8 mouse cellular contexts compared by ENCODE assay signal in genomic region chr10:81542727-81543460, GRCm38 (mm10). TPM values are rescaled to one million over a fixed set of nuclear protein-coding genes. Genes with fewer than 3 reads are reported as not detected.
DNase-seq lines count a peak whose midpoint lies in the region; ATAC-seq lines count a peak whose summit lies in the region.

No protein-coding gene starts in this region.

- H3K27me3 ChIP-seq in heart, embryonic 14.5 days (ENCODE audit: control insufficient read depth, insufficient read depth, low read length), result no peaks in the 10 kb centered on the region
- H3K27me3 ChIP-seq in embryonic facial prominence, embryonic 10.5 days (replicated peaks; ENCODE audit: low read depth, poor library complexity, severe bottlenecking), result no peaks in the 10 kb centered on the region
- H3K27me3 ChIP-seq in hindbrain, embryonic 14.5 days (ENCODE audit: control insufficient read depth, insufficient read depth, low read length), result no peaks in the 10 kb centered on the region
- no peaks in the 10 kb centered on the region for H3K27me3 ChIP-seq in midbrain, embryonic 13.5 days

- no peak for DNase-seq in heart, postnatal 10 days
- no peak for DNase-seq in embryonic facial prominence, embryonic 10.5 days (ENCODE audit: low spot score)
- no peak for DNase-seq in hindbrain, embryonic 14.5 days (ENCODE audit: low spot score)
- no peak for DNase-seq in right cerebral cortex, postnatal 36 days (ENCODE audit: low spot score in 2 of 2)
- no peak for DNase-seq in right cerebral cortex, adult 18-20 months

- H3K4me3 ChIP-seq in heart, embryonic 14.5 days (ENCODE audit: control insufficient read depth in 1 of 2, insufficient read depth in 1 of 2, low read depth in 1 of 2, low read length in 2 of 2), result no peak overlapping the region
- peak overlapping the region; percentile 80 for H3K4me3 ChIP-seq in embryonic facial prominence, embryonic 10.5 days
- peak overlapping the region; percentile 89 for H3K4me3 ChIP-seq in hindbrain, embryonic 14.5 days (replicated peaks; ENCODE audit: low read length)
- H3K4me3 ChIP-seq in midbrain, embryonic 13.5 days (replicated peaks), result peak overlapping the region; percentile 98

- peak overlapping the region; percentile 98 for H3K4me2 ChIP-seq in heart, embryonic 14.5 days (ENCODE audit: low read length)
- peak overlapping the region; percentile 95 for H3K4me2 ChIP-seq in hindbrain, embryonic 14.5 days (replicated peaks)
- peak overlapping the region; percentile 91 for H3K4me2 ChIP-seq in midbrain, embryonic 13.5 days (replicated peaks)

- peak overlapping the region; percentile 93 for H3K9ac ChIP-seq in heart, embryonic 14.5 days (ENCODE audit: low read length)
- H3K9ac ChIP-seq in hindbrain, embryonic 14.5 days, result peak overlapping the region; percentile 96; the same call in 1 of the 2 replicates
- peak overlapping the region; percentile 98 for H3K9ac ChIP-seq in midbrain, embryonic 13.5 days (replicated peaks)

- no peak for ATAC-seq in heart, embryonic 14.5 days (ENCODE audit: insufficient number of reproducible peaks, insufficient read depth, low FRiP score, low read depth)
- ATAC-seq in hindbrain, embryonic 14.5 days (ENCODE audit: low FRiP score), result no peak
- ATAC-seq in midbrain, embryonic 13.5 days, result no peak
- ATAC-seq in megakaryocyte-erythroid progenitor cell, adult 5-6 weeks (replicated peaks; ENCODE audit: low FRiP score, low TSS enrichment, poor library complexity, severe bottlenecking), result no peak

- H3K4me1 ChIP-seq in heart, embryonic 14.5 days (ENCODE audit: control insufficient read depth in 2 of 2, insufficient read depth in 2 of 2, low read length in 2 of 2), result peaks cover 20 to 34% of the 10 kb centered on the region in 2 experiments
- H3K4me1 ChIP-seq in embryonic facial prominence, embryonic 10.5 days, result peaks cover 39% of the 10 kb centered on the region
- peaks cover 18% of the 10 kb centered on the region for H3K4me1 ChIP-seq in hindbrain, embryonic 14.5 days (replicated peaks; ENCODE audit: control insufficient read depth, insufficient read depth, low read length)
- peaks cover 42% of the 10 kb centered on the region for H3K4me1 ChIP-seq in midbrain, embryonic 13.5 days (replicated peaks)

- 0 out of 2 replicates have a peak, but pooled peaks cover 4% of the 10 kb centered on the region for H3K36me3 ChIP-seq in heart, embryonic 14.5 days (ENCODE audit: control insufficient read depth, insufficient read depth, low read length)
- peaks cover 41% of the 10 kb centered on the region for H3K36me3 ChIP-seq in embryonic facial prominence, embryonic 10.5 days (replicated peaks)
- no peaks in the 10 kb centered on the region; the same call in 1 of the 2 replicates for H3K36me3 ChIP-seq in hindbrain, embryonic 14.5 days (replicated peaks; ENCODE audit: control insufficient read depth, insufficient read depth)
- H3K36me3 ChIP-seq in midbrain, embryonic 13.5 days, result peaks cover 12% of the 10 kb centered on the region; the same call in 1 of the 2 replicates

- no peaks in the 10 kb centered on the region for H3K9me3 ChIP-seq in heart, embryonic 14.5 days (ENCODE audit: control insufficient read depth, low read length)
- no peaks in the 10 kb centered on the region for H3K9me3 ChIP-seq in embryonic facial prominence, embryonic 10.5 days
- H3K9me3 ChIP-seq in hindbrain, embryonic 14.5 days (ENCODE audit: control insufficient read depth, low read length), result no peaks in the 10 kb centered on the region
- H3K9me3 ChIP-seq in midbrain, embryonic 13.5 days, result no peaks in the 10 kb centered on the region

- intact Hi-C loops in heart, postnatal 10 days (cut with DNase I), result loop anchor here (5.0 kb wide), 1 partner anchor 156 kb away; the partner anchor contains the start of gene Gm48552

- H3K27ac ChIP-seq in heart, embryonic 14.5 days (replicated peaks in 1 of 2; ENCODE audit: control insufficient read depth in 1 of 2, insufficient read depth in 1 of 2, low read depth in 2 of 2, low read length in 2 of 2), result no peak overlapping the region
- no peak overlapping the region for H3K27ac ChIP-seq in embryonic facial prominence, embryonic 10.5 days (replicated peaks)
- H3K27ac ChIP-seq in hindbrain, embryonic 14.5 days, result no peak overlapping the region
- no peak overlapping the region for H3K27ac ChIP-seq in midbrain, embryonic 13.5 days

- WGBS in heart, embryonic 14.5 days, result 78% methylated on average over 7 of the region's 7 CpGs
- WGBS in embryonic facial prominence, embryonic 10.5 days, result 72% methylated on average over 7 of the region's 7 CpGs
- WGBS in hindbrain, embryonic 14.5 days, result 72% methylated on average over 7 of the region's 7 CpGs
- 75% methylated on average over 7 of the region's 7 CpGs for WGBS in midbrain, embryonic 13.5 days

RNA-seq across cellular contexts. Expression of gene Gna11, which starts 2.1 kb away (rescaled TPM):
- polyA plus RNA-seq in heart, embryonic 14.5 days (2014; fragmentation: Nextera tagmentation; extraction: Ambion mirVana), result 54.9 and 57.4 TPM in 2 replicates
- total RNA-seq in heart, postnatal 10 days (2021), result 10 to 100 TPM; 59.2 to 60.6 TPM
- 79.0 and 80.4 TPM in 2 replicates for polyA plus RNA-seq in embryonic facial prominence, embryonic 10.5 days (2016; fragmentation: Nextera tagmentation; extraction: Ambion mirVana)
- 87.5 and 95.5 TPM in 2 replicates for polyA plus RNA-seq in hindbrain, embryonic 14.5 days (2014; fragmentation: Nextera tagmentation; extraction: Ambion mirVana)
- 74.5 and 77.1 TPM in 2 replicates for polyA plus RNA-seq in midbrain, embryonic 13.5 days (2015; fragmentation: Nextera tagmentation; extraction: Ambion mirVana)
- total RNA-seq in megakaryocyte-erythroid progenitor cell, adult 5-6 weeks (2014; fragmentation: Nextera tagmentation), result 13.7 and 22.4 TPM in 2 replicates
- total RNA-seq in megakaryocyte-erythroid progenitor cell, adult 5-6 weeks (2017), result 16.0 and 57.4 TPM in 2 replicates

RNA-seq across cellular contexts. Expression of gene Aes, which starts 16.4 kb away (rescaled TPM):
- 367 and 598 TPM in 2 replicates for polyA plus RNA-seq in heart, embryonic 14.5 days (2014; fragmentation: Nextera tagmentation; extraction: Ambion mirVana)
- total RNA-seq in heart, postnatal 10 days (2021), result 100 to 1,000 TPM; 867 to 890 TPM
- polyA plus RNA-seq in embryonic facial prominence, embryonic 10.5 days (2016; fragmentation: Nextera tagmentation; extraction: Ambion mirVana), result 266 and 347 TPM in 2 replicates
- 524 and 550 TPM in 2 replicates for polyA plus RNA-seq in hindbrain, embryonic 14.5 days (2014; fragmentation: Nextera tagmentation; extraction: Ambion mirVana)
- polyA plus RNA-seq in midbrain, embryonic 13.5 days (2015; fragmentation: Nextera tagmentation; extraction: Ambion mirVana), result 451 and 572 TPM in 2 replicates
- total RNA-seq in megakaryocyte-erythroid progenitor cell, adult 5-6 weeks (2014; fragmentation: Nextera tagmentation), result 185 and 209 TPM in 2 replicates
- 162 and 206 TPM in 2 replicates for total RNA-seq in megakaryocyte-erythroid progenitor cell, adult 5-6 weeks (2017)

RNA-seq across cellular contexts. Expression of gene Gna15, which starts 18.9 kb away (rescaled TPM):
- polyA plus RNA-seq in heart, embryonic 14.5 days (2014; fragmentation: Nextera tagmentation; extraction: Ambion mirVana), result 0.74 and 0.89 TPM in 2 replicates
- under 1 TPM; 0.60 to 0.74 TPM for total RNA-seq in heart, postnatal 10 days (2021)
- polyA plus RNA-seq in embryonic facial prominence, embryonic 10.5 days (2016; fragmentation: Nextera tagmentation; extraction: Ambion mirVana), result 1.2 and 1.3 TPM in 2 replicates
- 1.1 and 1.2 TPM in 2 replicates for polyA plus RNA-seq in hindbrain, embryonic 14.5 days (2014; fragmentation: Nextera tagmentation; extraction: Ambion mirVana)
- 0.94 and 1.0 TPM in 2 replicates for polyA plus RNA-seq in midbrain, embryonic 13.5 days (2015; fragmentation: Nextera tagmentation; extraction: Ambion mirVana)
- total RNA-seq in megakaryocyte-erythroid progenitor cell, adult 5-6 weeks (2014; fragmentation: Nextera tagmentation), result 41.4 and 48.1 TPM in 2 replicates
- total RNA-seq in megakaryocyte-erythroid progenitor cell, adult 5-6 weeks (2017), result 42.6 and 45.2 TPM in 2 replicates

RNA-seq across cellular contexts. Expression of gene Tle2, which starts 31.5 kb away (rescaled TPM):
- polyA plus RNA-seq in heart, embryonic 14.5 days (2014; fragmentation: Nextera tagmentation; extraction: Ambion mirVana), result 21.6 and 21.8 TPM in 2 replicates
- 10 to 100 TPM in 1 of 2 experiments, 1 to 10 TPM in 1; 8.1 to 11.2 TPM for total RNA-seq in heart, postnatal 10 days (2021)
- polyA plus RNA-seq in embryonic facial prominence, embryonic 10.5 days (2016; fragmentation: Nextera tagmentation; extraction: Ambion mirVana), result 14.0 and 17.1 TPM in 2 replicates
- polyA plus RNA-seq in hindbrain, embryonic 14.5 days (2014; fragmentation: Nextera tagmentation; extraction: Ambion mirVana), result 24.5 and 29.7 TPM in 2 replicates
- polyA plus RNA-seq in midbrain, embryonic 13.5 days (2015; fragmentation: Nextera tagmentation; extraction: Ambion mirVana), result 23.6 and 26.2 TPM in 2 replicates
- 4.2 and 5.9 TPM in 2 replicates for total RNA-seq in megakaryocyte-erythroid progenitor cell, adult 5-6 weeks (2014; fragmentation: Nextera tagmentation)
- 0.33 and 0.69 TPM in 2 replicates for total RNA-seq in megakaryocyte-erythroid progenitor cell, adult 5-6 weeks (2017)

RNA-seq across cellular contexts. Expression of gene S1pr4, which starts 43.0 kb away (rescaled TPM):
- 0.24 and 0.35 TPM in 2 replicates for polyA plus RNA-seq in heart, embryonic 14.5 days (2014; fragmentation: Nextera tagmentation; extraction: Ambion mirVana)
- total RNA-seq in heart, postnatal 10 days (2021), result under 1 TPM; 0.86 to 0.87 TPM
- 0.28 and 0.51 TPM in 2 replicates for polyA plus RNA-seq in embryonic facial prominence, embryonic 10.5 days (2016; fragmentation: Nextera tagmentation; extraction: Ambion mirVana)
- polyA plus RNA-seq in hindbrain, embryonic 14.5 days (2014; fragmentation: Nextera tagmentation; extraction: Ambion mirVana), result 0.70 and 0.81 TPM in 2 replicates
- 0.64 and 0.77 TPM in 2 replicates for polyA plus RNA-seq in midbrain, embryonic 13.5 days (2015; fragmentation: Nextera tagmentation; extraction: Ambion mirVana)
- total RNA-seq in megakaryocyte-erythroid progenitor cell, adult 5-6 weeks (2014; fragmentation: Nextera tagmentation), result 19.0 and 22.2 TPM in 2 replicates
- 17.2 and 18.9 TPM in 2 replicates for total RNA-seq in megakaryocyte-erythroid progenitor cell, adult 5-6 weeks (2017)

Comparison
In these comparisons a context has a peak if more than half of its experiments do, and no peak if none do; other contexts are left out.
1. H3K4me3 ChIP-seq: peak in embryonic facial prominence, embryonic 10.5 days (single experiment), hindbrain, embryonic 14.5 days (single experiment) and midbrain, embryonic 13.5 days (single experiment); none in heart, embryonic 14.5 days (0 of 2).
2. Peak in every context shown above with its lines, with median percentiles within 50 percentile points of each other: H3K4me2 ChIP-seq and H3K9ac ChIP-seq.